Mouse (Mus musculus): ENCODE data around the gene Lfng.

Lfng gene

DNA sequence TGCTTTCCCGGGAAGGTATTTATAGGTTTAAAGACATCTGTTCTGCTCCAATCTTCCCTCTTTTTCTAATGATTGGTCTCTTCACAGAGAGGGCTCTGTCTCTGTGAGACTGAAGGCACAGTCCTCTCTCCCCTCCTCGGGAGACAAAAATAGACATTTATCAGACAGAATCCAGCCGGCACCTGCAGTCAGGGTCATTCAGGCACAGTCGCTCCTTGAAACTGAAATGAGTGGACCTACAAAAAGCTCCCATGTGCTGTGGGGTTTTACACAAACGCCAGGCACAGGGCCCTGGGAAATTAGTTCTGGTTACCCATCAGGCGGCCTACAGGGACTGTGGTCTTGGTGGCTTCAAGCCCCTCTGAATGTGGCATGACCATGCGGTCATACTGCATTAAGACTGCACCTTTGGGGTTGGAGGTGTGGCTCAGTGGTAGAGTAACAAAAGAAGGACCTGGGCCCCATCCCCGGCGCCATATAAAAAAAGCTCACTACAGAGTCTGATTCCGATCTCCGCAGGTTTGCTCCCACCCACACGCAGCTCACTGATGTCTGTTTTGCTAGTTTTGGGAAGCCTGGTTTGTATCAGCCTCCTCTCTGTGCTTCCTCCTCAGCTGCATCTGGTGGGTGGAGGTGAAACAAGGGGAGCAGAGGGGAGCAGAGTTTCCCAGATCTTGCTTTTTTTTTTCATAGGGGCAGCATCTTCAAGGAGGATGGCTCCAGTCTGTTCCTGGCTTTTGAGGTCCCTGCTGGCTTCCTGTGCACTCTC lies 54.9 kb downstream of the Lfng start:
- no peak for DNase-seq (ENCODE audit: low read depth, low spot score)

DNA sequence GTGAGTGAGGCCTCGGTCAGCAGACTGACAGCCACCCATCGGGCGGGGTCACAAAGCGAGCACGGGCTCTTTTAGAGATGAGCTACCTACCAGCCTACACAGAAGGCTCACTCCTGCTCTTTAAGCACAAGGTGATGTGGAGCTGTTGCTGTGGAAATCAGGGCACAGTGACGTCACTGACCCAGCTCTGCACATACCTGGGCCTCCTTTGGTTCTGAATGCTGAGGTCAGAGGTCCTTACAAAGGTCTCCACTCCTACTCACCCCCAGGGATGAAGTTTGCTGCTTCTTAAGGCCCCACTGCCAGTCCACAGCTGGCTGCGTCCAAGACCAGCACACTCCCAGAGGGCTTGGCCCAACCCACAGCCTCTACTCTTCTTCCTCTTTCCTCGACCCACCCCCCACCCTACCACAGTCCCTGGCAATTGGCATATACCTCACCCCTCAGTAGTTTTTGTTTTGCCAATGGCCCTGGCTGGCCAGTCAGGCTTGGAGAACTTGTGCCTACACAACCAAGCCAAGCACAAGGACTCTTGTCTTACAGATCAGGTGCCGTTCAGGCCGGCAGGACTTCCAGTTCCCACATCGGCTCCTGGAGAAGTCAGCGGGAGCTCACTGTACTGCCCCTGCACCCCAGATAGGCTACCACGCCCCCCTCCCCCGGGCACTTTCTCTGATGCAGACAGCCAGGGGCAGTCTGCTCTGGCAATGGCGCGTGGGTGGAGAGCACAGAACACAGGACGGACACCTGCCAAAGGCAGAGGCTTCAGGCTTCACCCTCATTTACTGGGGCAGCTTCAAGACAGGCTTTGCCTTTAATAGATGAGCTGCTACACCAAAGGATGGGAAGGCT lies 55.8 kb downstream of the Lfng start:
- no peak for DNase-seq (ENCODE audit: low read depth, low spot score)

DNA sequence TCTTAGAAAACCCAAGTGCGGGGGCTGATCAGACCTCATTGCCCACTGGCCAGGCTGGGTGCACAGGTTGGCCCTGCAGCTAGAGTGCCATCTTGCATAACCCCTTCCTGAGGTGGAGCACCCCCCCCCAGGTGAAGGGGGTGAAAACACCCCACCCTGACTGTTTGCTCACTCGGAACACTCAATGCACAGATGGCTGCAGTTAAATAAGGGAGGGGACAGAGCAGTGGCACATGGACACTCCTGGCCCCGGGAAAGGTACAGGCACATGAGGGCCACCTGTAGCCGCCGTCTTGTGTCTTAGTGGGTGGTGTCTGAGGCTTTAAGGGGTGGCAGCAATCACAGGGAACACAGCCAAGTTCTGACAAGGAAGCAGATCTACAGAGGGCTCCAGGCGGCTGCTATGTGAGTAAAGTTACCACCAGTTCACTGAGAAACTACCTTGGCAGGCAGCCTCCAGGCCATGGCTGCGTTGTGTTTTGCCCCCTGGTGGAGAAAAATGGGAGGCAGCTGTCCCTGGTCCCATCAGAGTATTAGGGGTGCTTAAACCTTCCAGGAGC lies 56.6 kb downstream of the Lfng start:
- DNase-seq (ENCODE audit: low read depth, low spot score) = peak; percentile 49

All from mesoderm, embryonic 11.5 days (tissue).